Comparison of ENCODE assay signal across 27 mouse cellular contexts in the genomic region with DNA sequence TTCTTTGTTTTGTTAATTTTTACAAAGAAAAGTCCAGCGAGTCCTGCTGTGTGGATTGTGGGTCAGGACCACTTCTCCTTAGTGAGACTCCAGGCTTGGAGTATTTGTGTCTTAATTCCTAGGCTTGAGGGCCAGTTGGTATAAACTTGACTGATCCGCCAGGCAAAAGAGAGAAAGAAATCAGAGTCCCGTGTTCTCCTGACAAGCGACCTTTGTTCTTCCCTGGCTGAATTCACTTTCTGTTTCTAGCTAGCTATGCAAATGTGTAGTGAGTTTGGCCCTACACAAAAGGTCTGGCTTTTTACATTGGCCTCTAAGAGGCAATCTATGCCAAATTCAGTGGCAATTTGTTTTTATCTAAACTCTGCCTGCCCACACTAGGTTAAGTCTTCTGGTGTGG. TPM values are rescaled to one million over a fixed set of nuclear protein-coding genes. Genes with fewer than 3 reads are reported as not detected.
DNase-seq lines count a peak whose midpoint lies in the region; ATAC-seq and TF ChIP-seq lines count a peak whose summit lies in the region.
"Had no signal": no experiment of that assay in that cellular context is flagged by ENCODE, and none has a peak within 500 bp of the region (broad histone marks: within the 10 kb centered on the region; RNA-seq: fewer than 3 reads in every experiment).

No protein-coding gene starts in this region.

- no peak overlapping the region for H3K9ac ChIP-seq in hindbrain, postnatal 0 days (replicated peaks; ENCODE audit: low read length)
- H3K9ac ChIP-seq: hindbrain, embryonic 13.5 days; liver, embryonic 14.5 days; midbrain, embryonic 13.5 days; stomach, embryonic 15.5 days had no signal

- no peak for TF ChIP-seq CTCF in hindbrain, postnatal 0 days (IDR thresholded peaks at IDR 0.05; ENCODE audit: low read depth)
- no peak for TF ChIP-seq CTCF in layer of hippocampus, adult 2 months (conservative IDR thresholded peaks at IDR 0.05)

- WGBS in hindbrain, postnatal 0 days = 53% methylated on average over 4 of the region's 4 CpGs
- WGBS in hindbrain, embryonic 10.5 days = 59% methylated on average over 4 of the region's 4 CpGs

- no peaks in the 10 kb centered on the region for H3K36me3 ChIP-seq in hindbrain, postnatal 0 days (ENCODE audit: insufficient read depth, low read length)
- no peaks in the 10 kb centered on the region for H3K36me3 ChIP-seq in hindbrain, embryonic 10.5 days
- H3K36me3 ChIP-seq: forebrain, embryonic 10.5 days; hindbrain, embryonic 13.5 days; midbrain, embryonic 13.5 days; stomach, embryonic 15.5 days had no signal

- peaks cover 9% of the 10 kb centered on the region for H3K4me1 ChIP-seq in hindbrain, postnatal 0 days (ENCODE audit: insufficient read depth, low read length)
- H3K4me1 ChIP-seq in hindbrain, embryonic 10.5 days (replicated peaks) = peaks cover 21% of the 10 kb centered on the region
- H3K4me1 ChIP-seq: stomach, embryonic 15.5 days had no signal

- no peak overlapping the region for H3K4me3 ChIP-seq in hindbrain, postnatal 0 days (ENCODE audit: low read length)
- H3K4me3 ChIP-seq in hindbrain, embryonic 10.5 days = no peak overlapping the region
- H3K4me3 ChIP-seq in layer of hippocampus, adult 2 months = no peak overlapping the region
- H3K4me3 ChIP-seq: forebrain, embryonic 10.5 days; gastrocnemius, adult 2 months; hindbrain, embryonic 13.5 days; midbrain, embryonic 13.5 days; myocyte; stomach, embryonic 15.5 days had no signal

- H3K9me3 ChIP-seq in hindbrain, postnatal 0 days (ENCODE audit: low read length) = no peaks in the 10 kb centered on the region
- H3K9me3 ChIP-seq in hindbrain, embryonic 10.5 days = no peaks in the 10 kb centered on the region
- H3K9me3 ChIP-seq: forebrain, embryonic 10.5 days; hindbrain, embryonic 13.5 days; midbrain, embryonic 13.5 days; stomach, embryonic 15.5 days had no signal

- no peak overlapping the region for H3K27ac ChIP-seq in hindbrain, postnatal 0 days
- no peak overlapping the region for H3K27ac ChIP-seq in hindbrain, embryonic 10.5 days
- H3K27ac ChIP-seq in layer of hippocampus, adult 2 months = peak overlapping the region; percentile 87
- H3K27ac ChIP-seq: forebrain, embryonic 10.5 days; gastrocnemius, adult 2 months; hindbrain, embryonic 13.5 days; liver, embryonic 14.5 days; midbrain, embryonic 13.5 days; stomach, embryonic 15.5 days had no signal

- no peaks in the 10 kb centered on the region for H3K27me3 ChIP-seq in hindbrain, postnatal 0 days (ENCODE audit: insufficient read depth, low read length)
- no peaks in the 10 kb centered on the region for H3K27me3 ChIP-seq in hindbrain, embryonic 10.5 days (ENCODE audit: insufficient read depth, poor library complexity, severe bottlenecking)
- H3K27me3 ChIP-seq: hindbrain, embryonic 13.5 days; midbrain, embryonic 13.5 days; stomach, embryonic 15.5 days had no signal

- peak; percentile 41 for DNase-seq in hindbrain, postnatal 0 days (ENCODE audit: low spot score)
- no peak for DNase-seq in hindbrain, embryonic 10.5 days (ENCODE audit: low spot score)
- no peak for DNase-seq in layer of hippocampus, adult 2 months (ENCODE audit: low spot score in 2 of 2)
- DNase-seq in layer of hippocampus, postnatal 36 days = no peak
- DNase-seq in ZHBTc4 (ENCODE audit: low read depth, low spot score) = peak; percentile 14
- peak; percentile 30 to 68 for DNase-seq in kidney, postnatal 36 days
- no peak for DNase-seq in thymus, postnatal 25 days
- DNase-seq: adrenal gland, postnatal 10 days; cerebellum, adult 11-12 months; cerebellum, postnatal 25 days; gastrocnemius, adult 2 months; heart, postnatal 10 days had no signal

- no peak overlapping the region for H3K4me2 ChIP-seq in hindbrain, postnatal 0 days (ENCODE audit: low read depth, low read length)
- H3K4me2 ChIP-seq: heart, embryonic 11.5 days; hindbrain, embryonic 13.5 days; midbrain, embryonic 13.5 days; stomach, embryonic 15.5 days had no signal

- ATAC-seq in hindbrain, postnatal 0 days = peak; percentile 32; the same call in 1 of the 2 replicates
- no peak for ATAC-seq in frontal cortex, adult (ENCODE audit: low TSS enrichment)
- ATAC-seq: midbrain, embryonic 13.5 days had no signal

RNA-seq across cellular contexts. Expression of gene Erv3, which starts 22.2 kb away (rescaled TPM):
- total RNA-seq in hindbrain, postnatal 0 days (2014; rRNA removed) = not detected in 2 replicates
- polyA plus RNA-seq in hindbrain, postnatal 0 days (2015; fragmentation: Nextera tagmentation; extraction: Ambion mirVana) = 0.04 TPM in 1 of 2 replicates, not detected in the other
- polyA plus RNA-seq in hindbrain, embryonic 10.5 days (2016; fragmentation: Nextera tagmentation; extraction: Ambion mirVana) = 0.05 TPM in 1 of 2 replicates, not detected in the other
- total RNA-seq in layer of hippocampus, adult 2 months (2021) = under 1 TPM in 1 of 2 experiments, not detected in 1; 0.12 TPM
- total RNA-seq in layer of hippocampus, postnatal 36 days (2021) = under 1 TPM; 0.18 to 0.22 TPM
- total RNA-seq: adrenal gland, postnatal 10 days; gastrocnemius, adult 2 months; heart, postnatal 10 days; megakaryocyte, adult 5-6 weeks had no signal
- polyA plus RNA-seq: forebrain, embryonic 10.5 days; heart, embryonic 11.5 days; hindbrain, embryonic 13.5 days; intestine, embryonic 14.5 days; limb, embryonic 11.5 days; lung, embryonic 16.5 days; midbrain, embryonic 13.5 days; neural tube, embryonic 14.5 days; stomach, embryonic 15.5 days had no signal

RNA-seq across cellular contexts. Expression of gene Prnp, which starts 28.0 kb away (rescaled TPM):
- total RNA-seq in hindbrain, postnatal 0 days (2014; rRNA removed) = 203 and 212 TPM in 2 replicates
- 227 and 234 TPM in 2 replicates for polyA plus RNA-seq in hindbrain, postnatal 0 days (2015; fragmentation: Nextera tagmentation; extraction: Ambion mirVana)
- polyA plus RNA-seq in hindbrain, embryonic 10.5 days (2016; fragmentation: Nextera tagmentation; extraction: Ambion mirVana) = 21.0 and 43.7 TPM in 2 replicates
- total RNA-seq in layer of hippocampus, adult 2 months (2021) = 100 to 1,000 TPM; 984 to 990 TPM
- total RNA-seq in layer of hippocampus, postnatal 36 days (2021) = 100 to 1,000 TPM; 922 to 985 TPM

RNA-seq across cellular contexts. Expression of gene Prn, which starts 28.0 kb away (rescaled TPM):
- total RNA-seq in hindbrain, postnatal 0 days (2014; rRNA removed) = not detected in 2 replicates
- polyA plus RNA-seq in hindbrain, postnatal 0 days (2015; fragmentation: Nextera tagmentation; extraction: Ambion mirVana) = 0.25 and 0.26 TPM in 2 replicates
- polyA plus RNA-seq in hindbrain, embryonic 10.5 days (2016; fragmentation: Nextera tagmentation; extraction: Ambion mirVana) = not detected in 2 replicates
- total RNA-seq in layer of hippocampus, adult 2 months (2021) = not detected
- not detected for total RNA-seq in layer of hippocampus, postnatal 36 days (2021)
- total RNA-seq: adrenal gland, postnatal 10 days; megakaryocyte, adult 5-6 weeks had no signal
- polyA plus RNA-seq: forebrain, embryonic 10.5 days; gonadal fat pad, adult 2 months; heart, embryonic 11.5 days; hindbrain, embryonic 13.5 days; intestine, embryonic 14.5 days; limb, embryonic 11.5 days; liver, embryonic 14.5 days; lung, embryonic 16.5 days; midbrain, embryonic 13.5 days; neural tube, embryonic 14.5 days; stomach, embryonic 15.5 days; thymus, postnatal 0 days had no signal

Comparison
In these comparisons a context has a peak if more than half of its experiments do, and no peak if none do; other contexts are left out.
1. DNase-seq: peak in hindbrain, postnatal 0 days (single experiment), ZHBTc4 (single experiment) and kidney, postnatal 36 days (2 of 2); none in hindbrain, embryonic 10.5 days (single experiment), layer of hippocampus, adult 2 months (0 of 2), layer of hippocampus, postnatal 36 days (0 of 2) and thymus, postnatal 25 days (single experiment).